Mouse (Mus musculus): Measurements from ENCODE around the gene Ccdc61. TPM values are rescaled to one million over a fixed set of nuclear protein-coding genes. Genes with fewer than 3 reads are reported as not detected.
A peak's percentile ranks its signal among the peaks of the same experiment; 100 is the strongest.

The Ccdc61 gene
- total RNA-seq (2012; rRNA removed): 11.8 and 19.4 TPM in 2 replicates

DNA sequence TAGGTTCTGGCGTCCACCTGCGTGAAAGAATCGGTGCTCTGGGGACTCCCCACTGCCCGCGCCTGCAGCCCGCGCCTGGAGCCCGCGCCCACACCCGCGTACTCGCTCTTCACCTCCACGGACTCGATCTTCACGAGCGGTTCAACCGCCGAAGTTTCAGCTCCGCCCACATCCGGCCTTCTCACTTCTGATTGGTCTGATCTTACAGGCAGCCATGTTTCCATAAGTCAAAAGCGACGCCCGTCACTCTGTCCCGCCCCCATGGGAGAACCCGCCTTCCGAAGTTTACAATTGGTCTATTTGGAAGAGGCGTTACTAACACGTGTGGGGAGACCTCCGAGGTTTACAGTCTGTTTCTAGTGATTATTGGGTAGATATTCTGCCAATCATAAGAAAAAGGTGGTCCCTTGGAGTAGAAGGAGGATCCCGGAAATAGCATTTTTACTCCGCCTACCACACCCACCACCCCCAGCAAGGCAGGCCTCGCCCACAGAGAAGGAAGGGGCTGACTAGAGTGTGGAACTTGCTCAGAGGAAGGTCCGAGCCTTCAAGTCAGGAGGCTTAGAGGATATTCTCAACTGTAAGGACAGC lies at the start of gene Ccdc61:
Gene Ccdc61 (minus strand): TSS at position 175 of the 591 bp plus-strand sequence.
- H3K4me1 ChIP-seq (ENCODE audit: control insufficient read depth in 2 of 2, insufficient read depth in 2 of 2, low read length in 2 of 2, poor library complexity in 1 of 2): peaks cover 0 to 7% of the 10 kb centered on the region in 2 experiments; a peak in 1 of 4 replicates
- peak within 1 kb of the TSS; percentile 98 to 99 for H3K4me3 ChIP-seq (ENCODE audit: insufficient read depth in 1 of 2, low read depth in 1 of 2, low read length in 2 of 2, poor library complexity in 1 of 2, severe bottlenecking in 1 of 2)
- DNase-seq (ENCODE audit: low read depth, low spot score): peak; percentile 98
- H3K36me3 ChIP-seq (ENCODE audit: control insufficient read depth, insufficient read depth, low read length, poor library complexity, severe bottlenecking): no peaks in the 10 kb centered on the region
- peak within 1 kb of the TSS; percentile 97 for H3K9ac ChIP-seq (ENCODE audit: insufficient read depth, low read depth, low read length, poor library complexity, severe bottlenecking)
- no peak within 1 kb of the TSS for H3K27ac ChIP-seq (ENCODE audit: insufficient read depth, low read depth, low read length, poor library complexity, severe bottlenecking)
- no peak for TF ChIP-seq HCFC1 (IDR thresholded peaks at IDR 0.05; ENCODE audit: borderline replicate concordance, insufficient read depth, low read length)
- peak; percentile 91 for TF ChIP-seq CHD2 (IDR thresholded peaks at IDR 0.05; ENCODE audit: low read depth, low read length)
- H3K9me3 ChIP-seq (ENCODE audit: control insufficient read depth, insufficient read depth, low read depth, low read length): no peaks in the 10 kb centered on the region
- in situ Hi-C loops (cut with MboI; ENCODE audit: low sequenced_read_pairs in 2 of 2, unreplicated experiment in 2 of 2): no loop called here

DNA sequence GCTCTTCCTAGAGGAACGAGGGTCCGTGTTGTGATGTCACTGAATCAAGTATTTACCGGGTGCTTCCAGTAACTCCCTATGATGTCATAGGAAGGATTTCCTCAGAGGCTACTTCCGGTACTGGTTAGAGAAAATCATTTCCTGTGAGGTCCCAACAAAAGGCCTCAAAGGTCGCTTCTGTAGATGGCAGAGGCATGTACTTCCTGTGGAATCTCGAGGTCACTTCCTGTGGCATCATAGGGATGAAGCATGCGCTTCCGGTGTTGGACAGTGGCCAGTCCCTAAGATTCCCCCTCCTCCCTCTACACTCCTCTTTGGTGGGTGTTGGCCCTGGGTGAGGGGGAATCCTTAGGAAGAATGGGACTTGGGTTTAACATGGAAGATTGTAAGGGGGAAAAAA lies 49.2 kb upstream of the Ccdc61 start:
- Histone ChIP-seq H3K4me3 (ENCODE audit: insufficient read depth in 1 of 2, low read depth in 1 of 2, low read length in 2 of 2, poor library complexity in 1 of 2, severe bottlenecking in 1 of 2) (no peak overlapping the region), H3K4me1 (ENCODE audit: control insufficient read depth in 2 of 2, insufficient read depth in 2 of 2, low read length in 2 of 2, poor library complexity in 1 of 2) (peaks cover 0 to 21% of the 10 kb centered on the region in 2 experiments; a peak in 2 of 4 replicates)
- in situ Hi-C loops (cut with MboI; ENCODE audit: low sequenced_read_pairs in 2 of 2, unreplicated experiment in 2 of 2): no loop called here

DNA sequence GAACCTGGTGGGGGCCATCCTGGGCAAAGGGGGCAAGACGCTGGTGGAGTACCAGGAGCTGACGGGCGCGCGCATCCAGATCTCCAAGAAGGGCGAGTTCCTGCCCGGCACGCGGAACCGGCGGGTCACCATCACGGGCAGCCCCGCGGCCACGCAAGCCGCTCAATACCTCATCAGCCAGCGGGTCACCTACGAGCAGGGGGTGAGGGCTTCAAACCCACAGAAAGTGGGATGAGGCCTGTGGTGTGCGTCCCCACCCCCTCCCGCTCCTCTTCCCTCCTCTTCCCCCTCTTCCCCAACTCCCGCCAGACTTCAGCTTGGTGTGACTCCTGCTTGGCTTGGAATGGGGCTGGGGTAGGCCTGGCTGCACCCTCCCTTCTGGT lies 48.2 kb upstream of the Ccdc61 start:
- Histone ChIP-seq H3K9ac (ENCODE audit: insufficient read depth, low read depth, low read length, poor library complexity, severe bottlenecking) (peak overlapping the region; percentile 78), H3K4me3 (ENCODE audit: insufficient read depth in 1 of 2, low read depth in 1 of 2, low read length in 2 of 2, poor library complexity in 1 of 2, severe bottlenecking in 1 of 2) (peak overlapping the region; percentile 68), H3K27ac (ENCODE audit: insufficient read depth, low read depth, low read length, poor library complexity, severe bottlenecking) (peak overlapping the region; percentile 28; the same call in 1 of the 2 replicates), H3K36me3 (ENCODE audit: control insufficient read depth, insufficient read depth, low read length, poor library complexity, severe bottlenecking) (0 out of 2 replicates have a peak, but pooled peaks cover 2% of the 10 kb centered on the region), H3K9me3 (ENCODE audit: control insufficient read depth, insufficient read depth, low read depth, low read length) (no peaks in the 10 kb centered on the region), H3K4me1 (ENCODE audit: control insufficient read depth in 2 of 2, insufficient read depth in 2 of 2, low read length in 2 of 2, poor library complexity in 1 of 2) (peaks cover 0 to 17% of the 10 kb centered on the region in 2 experiments; a peak in 2 of 4 replicates)
- DNase-seq (ENCODE audit: low read depth, low spot score): no peak
- in situ Hi-C loops (cut with MboI; ENCODE audit: low sequenced_read_pairs in 2 of 2, unreplicated experiment in 2 of 2): no loop called here
- TF ChIP-seq HCFC1 (IDR thresholded peaks at IDR 0.05; ENCODE audit: borderline replicate concordance, insufficient read depth, low read length) (no peak), ZNF384 (IDR thresholded peaks at IDR 0.05; ENCODE audit: low read depth, low read length) (no peak), CHD2 (IDR thresholded peaks at IDR 0.05; ENCODE audit: low read depth, low read length) (no peak), ZC3H11A (IDR thresholded peaks at IDR 0.05; ENCODE audit: borderline replicate concordance, low read depth, low read length) (no peak), MAFK (IDR thresholded peaks at IDR 0.05; ENCODE audit: insufficient read depth, low read depth, low read length) (no peak)

More for the DNA sequence above, 49.2 kb upstream of the Ccdc61 start:
- 0 out of 2 replicates have a peak, but pooled peaks cover 2% of the 10 kb centered on the region for H3K36me3 ChIP-seq (ENCODE audit: control insufficient read depth, insufficient read depth, low read length, poor library complexity, severe bottlenecking)
- no peak for DNase-seq (ENCODE audit: low read depth, low spot score)
- H3K27ac ChIP-seq (ENCODE audit: insufficient read depth, low read depth, low read length, poor library complexity, severe bottlenecking): no peak overlapping the region
- no peak overlapping the region for H3K9ac ChIP-seq (ENCODE audit: insufficient read depth, low read depth, low read length, poor library complexity, severe bottlenecking)
- no peak for TF ChIP-seq ZC3H11A (IDR thresholded peaks at IDR 0.05; ENCODE audit: borderline replicate concordance, low read depth, low read length)
- TF ChIP-seq CHD2 (IDR thresholded peaks at IDR 0.05; ENCODE audit: low read depth, low read length): no peak
- TF ChIP-seq MAFK (IDR thresholded peaks at IDR 0.05; ENCODE audit: insufficient read depth, low read depth, low read length): no peak
- TF ChIP-seq HCFC1 (IDR thresholded peaks at IDR 0.05; ENCODE audit: borderline replicate concordance, insufficient read depth, low read length): no peak
- no peak for TF ChIP-seq ZNF384 (IDR thresholded peaks at IDR 0.05; ENCODE audit: low read depth, low read length)
- H3K9me3 ChIP-seq (ENCODE audit: control insufficient read depth, insufficient read depth, low read depth, low read length): no peaks in the 10 kb centered on the region

DNA sequence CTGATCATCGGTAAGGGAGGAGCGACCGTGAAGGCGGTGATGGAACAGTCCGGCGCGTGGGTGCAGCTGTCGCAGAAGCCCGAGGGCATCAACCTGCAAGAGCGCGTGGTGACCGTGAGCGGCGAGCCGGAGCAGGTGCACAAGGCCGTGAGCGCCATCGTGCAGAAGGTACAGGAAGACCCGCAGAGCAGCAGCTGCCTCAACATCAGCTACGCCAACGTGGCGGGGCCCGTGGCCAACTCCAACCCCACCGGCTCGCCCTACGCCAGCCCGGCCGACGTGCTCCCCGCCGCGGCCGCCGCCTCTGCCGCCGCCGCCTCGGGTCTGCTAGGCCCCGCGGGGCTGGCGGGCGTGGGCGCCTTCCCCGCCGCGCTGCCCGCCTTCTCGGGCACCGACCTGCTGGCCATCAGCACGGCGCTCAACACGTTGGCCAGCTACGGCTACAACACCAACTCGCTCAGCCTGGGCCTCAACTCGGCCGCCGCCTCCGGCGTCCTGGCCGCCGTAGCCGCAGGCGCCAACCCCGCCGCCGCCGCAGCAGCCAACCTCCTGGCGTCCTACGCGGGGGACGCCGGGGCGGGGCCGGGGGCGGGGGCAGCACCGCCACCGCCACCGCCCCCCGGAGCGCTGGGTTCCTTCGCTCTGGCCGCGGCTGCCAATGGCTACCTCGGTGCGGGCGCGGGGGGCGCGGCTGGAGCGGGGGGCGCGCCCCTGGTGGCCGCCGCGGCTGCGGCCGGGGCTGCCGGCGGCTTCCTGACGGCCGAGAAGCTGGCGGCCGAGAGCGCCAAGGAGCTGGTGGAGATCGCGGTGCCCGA lies 47.6 kb upstream of the Ccdc61 start:
- Histone ChIP-seq H3K4me1 (ENCODE audit: control insufficient read depth in 2 of 2, insufficient read depth in 2 of 2, low read length in 2 of 2, poor library complexity in 1 of 2) (peaks cover 0 to 12% of the 10 kb centered on the region in 2 experiments; a peak in 2 of 4 replicates), H3K36me3 (ENCODE audit: control insufficient read depth, insufficient read depth, low read length, poor library complexity, severe bottlenecking) (0 out of 2 replicates have a peak, but pooled peaks cover 2% of the 10 kb centered on the region), H3K9me3 (ENCODE audit: control insufficient read depth, insufficient read depth, low read depth, low read length) (no peaks in the 10 kb centered on the region), H3K27ac (ENCODE audit: insufficient read depth, low read depth, low read length, poor library complexity, severe bottlenecking) (no peak overlapping the region), H3K4me3 (ENCODE audit: insufficient read depth in 1 of 2, low read depth in 1 of 2, low read length in 2 of 2, poor library complexity in 1 of 2, severe bottlenecking in 1 of 2) (peak overlapping the region; percentile 68), H3K9ac (ENCODE audit: insufficient read depth, low read depth, low read length, poor library complexity, severe bottlenecking) (peak overlapping the region; percentile 78)
- no peak for TF ChIP-seq HCFC1 (IDR thresholded peaks at IDR 0.05; ENCODE audit: borderline replicate concordance, insufficient read depth, low read length)
- no peak for TF ChIP-seq MAFK (IDR thresholded peaks at IDR 0.05; ENCODE audit: insufficient read depth, low read depth, low read length)
- no peak for TF ChIP-seq ZC3H11A (IDR thresholded peaks at IDR 0.05; ENCODE audit: borderline replicate concordance, low read depth, low read length)
- TF ChIP-seq ZNF384 (IDR thresholded peaks at IDR 0.05; ENCODE audit: low read depth, low read length): no peak
- no peak for TF ChIP-seq CHD2 (IDR thresholded peaks at IDR 0.05; ENCODE audit: low read depth, low read length)
- in situ Hi-C loops (cut with MboI; ENCODE audit: low sequenced_read_pairs in 2 of 2, unreplicated experiment in 2 of 2): no loop called here
- DNase-seq (ENCODE audit: low read depth, low spot score): peak; percentile 39
